Mouse (Mus musculus) gastrocnemius, postnatal 14 days (tissue): Measurements from ENCODE around the gene Chfr. TPM values are rescaled to one million over a fixed set of nuclear protein-coding genes. Genes with fewer than 3 reads are reported as not detected.
A peak's percentile ranks its signal among the peaks of the same experiment; 100 is the strongest.
"Not testable (repeated sequence)": the region's sequence is repeated elsewhere in the genome, so short reads cannot be mapped to it uniquely, and the experiment has no call there.

Source experiments
- DNase-seq: peaks from one replicate; pipeline ENCODE4 v3.0.0; 2021; ENCODE audit warnings: mixed read lengths
- intact Hi-C: fragments of 180-260 bp; cut with DNase I; formaldehyde crosslinking; loops from one replicate; pipeline ENCODE4 v1.15.1; 2025; ENCODE audit warnings: low total_unique reads
- total RNA-seq, 2 experiments: library from RNA; stranded (reverse); gene quantifications; 2 replicates each; pipeline ENCODE4 v1.2.3; 2021

Gene Chfr
- total RNA-seq, 2 experiments from 2014 or later: 13.1 TPM

GRCm38 (mm10) chr5:110106901-110107564, 28.6 kb upstream of the Chfr start:
- intact Hi-C loops: no loop called here
- DNase-seq: peak; percentile 57

GRCm38 (mm10) chr5:110107581-110108304, 27.9 kb upstream of the Chfr start, which contains the start of gene Gtpbp6:
Gene Gtpbp6, minus strand, starts transcription at chr5:110108197.
- intact Hi-C loops: no loop called here

GRCm38 (mm10) chr5:110108305-110108628, 27.4 kb upstream of the Chfr start:
- intact Hi-C loops: no loop called here
- no peak for DNase-seq

More at GRCm38 (mm10) chr5:110107581-110108304, 27.9 kb upstream of the Chfr start, which contains the start of gene Gtpbp6:
- DNase-seq: peak; percentile 98

- peak; percentile 86 for DNase-seq
- intact Hi-C loops: no loop called here
Observed at GRCm38 (mm10) chr5:110109991-110110441, 25.6 kb upstream of the Chfr start, which contains the start of gene Zfp605. Gene Zfp605, plus strand, starts transcription at chr5:110110092.

GRCm38 (mm10) chr5:110122380-110122779, 13.3 kb upstream of the Chfr start:
- DNase-seq, intact Hi-C loops: not testable (repeated sequence)

GRCm38 (mm10) chr5:110136087-110136464, 434 bp downstream of the Chfr start:
- intact Hi-C loops: no loop called here
- DNase-seq: no peak

GRCm38 (mm10) chr5:110137816-110138215, 2.2 kb downstream of the Chfr start:
- intact Hi-C loops: no loop called here
- no peak for DNase-seq

- intact Hi-C loops: no loop called here
- no peak for DNase-seq
Observed at GRCm38 (mm10) chr5:110139325-110139724, 3.7 kb downstream of the Chfr start.

GRCm38 (mm10) chr5:110140424-110140823, 4.8 kb downstream of the Chfr start:
- DNase-seq: no peak
- intact Hi-C loops: no loop called here

GRCm38 (mm10) chr5:110142309-110142708, 6.7 kb downstream of the Chfr start:
- intact Hi-C loops: no loop called here
- DNase-seq: peak; percentile 12

GRCm38 (mm10) chr5:110143007-110143406, 7.4 kb downstream of the Chfr start:
- DNase-seq: no peak
- intact Hi-C loops: no loop called here

GRCm38 (mm10) chr5:110169374-110169773, 33.7 kb downstream of the Chfr start:
- intact Hi-C loops: no loop called here
- DNase-seq: no peak

- DNase-seq: peak; percentile 93
- intact Hi-C loops: no loop called here
Observed at GRCm38 (mm10) chr5:110176362-110177020, 40.8 kb downstream of the Chfr start, which contains the start of gene Golga3. Gene Golga3, plus strand, starts transcription at chr5:110176701.

- DNase-seq: no peak
- intact Hi-C loops: no loop called here
Observed at GRCm38 (mm10) chr5:110177021-110177420, 41.4 kb downstream of the Chfr start.

GRCm38 (mm10) chr5:110178628-110179027, 43.0 kb downstream of the Chfr start:
- intact Hi-C loops: no loop called here
- DNase-seq: no peak

GRCm38 (mm10) chr5:110181716-110182115, 46.1 kb downstream of the Chfr start:
- intact Hi-C loops: no loop called here
- DNase-seq: no peak

- intact Hi-C loops: no loop called here
- DNase-seq: no peak
Observed at GRCm38 (mm10) chr5:110203164-110203895, 67.7 kb downstream of the Chfr start.

GRCm38 (mm10) chr5:110204777-110205176, 69.1 kb downstream of the Chfr start:
- no peak for DNase-seq
- intact Hi-C loops: no loop called here

GRCm38 (mm10) chr5:110211312-110211711, 75.7 kb downstream of the Chfr start:
- intact Hi-C loops: no loop called here
- DNase-seq: no peak

- intact Hi-C loops: no loop called here
- no peak for DNase-seq
Observed at GRCm38 (mm10) chr5:110216780-110217179, 81.1 kb downstream of the Chfr start.
